Mouse (Mus musculus) c-Kit-positive CD71-positive TER-119-negative erythroid progenitor cells, embryonic 14.5 days (primary cell): ENCODE measurements around the gene Dgki.

Experiments used
- DNase-seq: peaks from one replicate; pipeline ENCODE4 v3.0.0-alpha.2; 2013; ENCODE audit warnings: low read depth

The Dgki gene

GRCm38 (mm10) chr6:37299562-37300390 lies at the start of gene Dgki:
Dgki (minus strand) TSS chr6:37300184.
- no peak for DNase-seq

- no peak for DNase-seq
Measured at GRCm38 (mm10) chr6:37347606-37348005, 47.6 kb upstream of the Dgki start.

- no peak for DNase-seq
Measured at GRCm38 (mm10) chr6:37338055-37338454, 38.1 kb upstream of the Dgki start.

GRCm38 (mm10) chr6:37336831-37337260 lies 36.9 kb upstream of the Dgki start:
- DNase-seq, result no peak

GRCm38 (mm10) chr6:37336381-37336780 lies 36.4 kb upstream of the Dgki start:
- no peak for DNase-seq

- DNase-seq, result no peak
Measured at GRCm38 (mm10) chr6:37332846-37333245, 32.9 kb upstream of the Dgki start.

GRCm38 (mm10) chr6:37329901-37330864 lies 30.2 kb upstream of the Dgki start:
- DNase-seq, result no peak

GRCm38 (mm10) chr6:37329376-37329775 lies 29.4 kb upstream of the Dgki start:
- DNase-seq, result no peak

- no peak for DNase-seq
Measured at GRCm38 (mm10) chr6:37328671-37329070, 28.7 kb upstream of the Dgki start.

- DNase-seq, result no peak
Measured at GRCm38 (mm10) chr6:37327519-37327918, 27.5 kb upstream of the Dgki start.

- DNase-seq, result no peak
Measured at GRCm38 (mm10) chr6:37326603-37326955, 26.6 kb upstream of the Dgki start.

GRCm38 (mm10) chr6:37325906-37326602 lies 26.1 kb upstream of the Dgki start:
- DNase-seq, result no peak

- DNase-seq, result no peak
Measured at GRCm38 (mm10) chr6:37325076-37325475, 25.1 kb upstream of the Dgki start.

- DNase-seq, result no peak
Measured at GRCm38 (mm10) chr6:37322641-37323040, 22.7 kb upstream of the Dgki start.

- no peak for DNase-seq
Measured at GRCm38 (mm10) chr6:37322088-37322487, 22.1 kb upstream of the Dgki start.

GRCm38 (mm10) chr6:37317904-37318303 lies 17.9 kb upstream of the Dgki start:
- no peak for DNase-seq

- no peak for DNase-seq
Measured at GRCm38 (mm10) chr6:37315440-37315839, 15.5 kb upstream of the Dgki start.

GRCm38 (mm10) chr6:37310601-37311000 lies 10.6 kb upstream of the Dgki start:
- DNase-seq, result no peak

- DNase-seq, result no peak
Measured at GRCm38 (mm10) chr6:37306616-37307015, 6.6 kb upstream of the Dgki start.

GRCm38 (mm10) chr6:37300492-37300891 lies 508 bp upstream of the Dgki start:
- no peak for DNase-seq

GRCm38 (mm10) chr6:37298982-37299381 lies 1.0 kb downstream of the Dgki start:
- DNase-seq, result no peak

- no peak for DNase-seq
Measured at GRCm38 (mm10) chr6:37297744-37298482, 2.1 kb downstream of the Dgki start.
